Mouse (Mus musculus): Measurements from ENCODE around the gene Sap25. TPM values are rescaled to one million over a fixed set of nuclear protein-coding genes. Genes with fewer than 3 reads are reported as not detected.
"Not testable (repeated sequence)": the region's sequence is repeated elsewhere in the genome, so short reads cannot be mapped to it uniquely, and the experiment has no call there.

Gene Sap25
- 10 to 100 TPM in 3 of 4 experiments, 1 to 10 TPM in 1; 8.0 to 14.2 (median 10.6) TPM for total RNA-seq (2022)

- DNase-seq (ENCODE audit: low spot score in 2 of 2) = no peak
These were observed at the start of gene Sap25 for GRCm38 (mm10) chr5:137641054-137641453. TSS of gene Sap25 (plus strand) at chr5:137641334.

GRCm38 (mm10) chr5:137595921-137596320 lies 45.2 kb upstream of the Sap25 start:
- DNase-seq (ENCODE audit: low spot score in 2 of 2) = no peak

GRCm38 (mm10) chr5:137596601-137597261 lies 44.4 kb upstream of the Sap25 start:
- no peak for DNase-seq (ENCODE audit: low spot score in 2 of 2)

- DNase-seq (ENCODE audit: low spot score in 2 of 2) = no peak
These were observed 43.5 kb upstream of the Sap25 start for GRCm38 (mm10) chr5:137597625-137598024.

GRCm38 (mm10) chr5:137598100-137598826 lies 42.9 kb upstream of the Sap25 start:
- no peak for DNase-seq (ENCODE audit: low spot score in 2 of 2)

GRCm38 (mm10) chr5:137599600-137599999 lies 41.5 kb upstream of the Sap25 start:
- DNase-seq (ENCODE audit: low spot score in 2 of 2) = no peak

- no peak for DNase-seq (ENCODE audit: low spot score in 2 of 2)
These were observed 40.9 kb upstream of the Sap25 start for GRCm38 (mm10) chr5:137600281-137600618.

- peak; percentile 95 for DNase-seq (ENCODE audit: low spot score in 2 of 2)
These were observed 40.3 kb upstream of the Sap25 start, which contains the start of gene Mospd3 for GRCm38 (mm10) chr5:137600619-137601364. TSS of gene Mospd3 (minus strand) at chr5:137601058.

GRCm38 (mm10) chr5:137601365-137601729 lies 39.8 kb upstream of the Sap25 start:
- no peak for DNase-seq (ENCODE audit: low spot score in 2 of 2)

GRCm38 (mm10) chr5:137607860-137608653 lies 33.1 kb upstream of the Sap25 start:
- no peak for DNase-seq (ENCODE audit: low spot score in 2 of 2)

GRCm38 (mm10) chr5:137608654-137609190 lies 32.4 kb upstream of the Sap25 start:
- no peak for DNase-seq (ENCODE audit: low spot score in 2 of 2)

- no peak for DNase-seq (ENCODE audit: low spot score in 2 of 2)
These were observed 31.8 kb upstream of the Sap25 start for GRCm38 (mm10) chr5:137609292-137609691.

GRCm38 (mm10) chr5:137610056-137610455 lies 31.1 kb upstream of the Sap25 start:
- no peak for DNase-seq (ENCODE audit: low spot score in 2 of 2)

- no peak for DNase-seq (ENCODE audit: low spot score in 2 of 2)
These were observed 30.4 kb upstream of the Sap25 start for GRCm38 (mm10) chr5:137610548-137611244.

- no peak for DNase-seq (ENCODE audit: low spot score in 2 of 2)
These were observed 29.9 kb upstream of the Sap25 start for GRCm38 (mm10) chr5:137611245-137611602.

GRCm38 (mm10) chr5:137613076-137613475 lies 28.1 kb upstream of the Sap25 start:
- DNase-seq (ENCODE audit: low spot score in 2 of 2) = no peak

GRCm38 (mm10) chr5:137613550-137613949 lies 27.6 kb upstream of the Sap25 start, which contains the start of gene Pcolce:
TSS of gene Pcolce (minus strand) at chr5:137613784.
- DNase-seq (ENCODE audit: low spot score in 2 of 2) = no peak

GRCm38 (mm10) chr5:137614921-137615320 lies 26.2 kb upstream of the Sap25 start:
- not testable (repeated sequence) for DNase-seq (ENCODE audit: low spot score in 2 of 2)

GRCm38 (mm10) chr5:137615347-137615746 lies 25.8 kb upstream of the Sap25 start:
- DNase-seq (ENCODE audit: low spot score in 2 of 2) = no peak

GRCm38 (mm10) chr5:137623937-137624530 lies 17.1 kb upstream of the Sap25 start:
- no peak for DNase-seq (ENCODE audit: low spot score in 2 of 2)
